Mouse (Mus musculus) stomach, embryonic 14.5 days (tissue): ENCODE data around the gene Khdc1b. TPM values are rescaled to one million over a fixed set of nuclear protein-coding genes. Genes with fewer than 3 reads are reported as not detected.

Experiments used
- ATAC-seq: fragments of 200-750 bp; cut with Nextera tagmentation; 2 replicates; pipeline ENCODE4 v1.8.0; 2017; ENCODE audit warnings: low read depth, moderate TSS enrichment; ENCODE audit not compliant: insufficient number of reproducible peaks, insufficient read depth, low FRiP score
- H3K27ac ChIP-seq: fragments of 300-500 bp; sonication (generic); 2 replicates; pipeline ENCODE4 v1.5.1; 2014; ENCODE audit warnings: mild to moderate bottlenecking, low read length, moderate library complexity, mixed read lengths
- H3K27me3 ChIP-seq: fragments of 300-500 bp; sonication (generic); 2 replicates; pipeline ENCODE4 v1.6.1; 2014; ENCODE audit warnings: low read length, control low read depth, mixed read lengths; ENCODE audit not compliant: control insufficient read depth, insufficient read depth
- H3K36me3 ChIP-seq: fragments of 300-500 bp; sonication (generic); 2 replicates; pipeline ENCODE4 v1.6.1; 2014; ENCODE audit warnings: mild to moderate bottlenecking, control low read depth, low read length, moderate library complexity, mixed read lengths; ENCODE audit not compliant: control insufficient read depth, insufficient read depth
- H3K4me1 ChIP-seq: fragments of 300-500 bp; sonication (generic); 2 replicates; pipeline ENCODE4 v1.6.1; 2014; ENCODE audit warnings: low read length, control low read depth, mixed read lengths; ENCODE audit not compliant: control insufficient read depth, insufficient read depth
- H3K4me2 ChIP-seq: fragments of 300-500 bp; sonication (generic); replicated peaks from 2 replicates; pipeline ENCODE4 v1.6.1; 2014; ENCODE audit warnings: low read depth, low read length, control low read depth
- H3K4me3 ChIP-seq: fragments of 300-500 bp; sonication (generic); 2 replicates; pipeline ENCODE4 v1.5.1; 2014; ENCODE audit warnings: low read depth, low read length, control low read depth
- H3K9ac ChIP-seq: fragments of 300-500 bp; sonication (generic); replicated peaks from 2 replicates; pipeline ENCODE4 v1.6.1; 2014; ENCODE audit warnings: low read depth, mild to moderate bottlenecking, control low read depth, low read length, moderate library complexity, mixed read lengths
- H3K9me3 ChIP-seq: fragments of 300-500 bp; sonication (generic); 2 replicates; pipeline ENCODE4 v1.6.1; 2016; ENCODE audit warnings: low read depth, low read length, control low read depth; ENCODE audit not compliant: control insufficient read depth
- WGBS: fragments of 180-500 bp; shearing (Covaris S2); extraction: QIAGEN DNeasy Blood & Tissue Kit; methylation state at CpG from one replicate; pipeline ENCODE4 v1.1.7; 2014; 5-methylcytosine and 5-hydroxymethylcytosine counted together
- polyA plus RNA-seq: library from polyadenylated mRNA; unstranded; fragments of >200 nt; fragmentation: Nextera tagmentation; extraction: Ambion mirVana; gene quantifications from 2 replicates; pipeline ENCODE4 v1.2.1, GENCODE M21; 2014

Khdc1b gene
- polyA plus RNA-seq, 1 experiment from 2014 or later, result 0.14 TPM

GRCm38 (mm10) chr1:21407266-21407665, 23.9 kb downstream of the Khdc1b start:
- Histone ChIP-seq H3K4me2 (no peak overlapping the region), H3K27me3 (no peaks in the 10 kb centered on the region), H3K4me3 (no peak overlapping the region), H3K9ac (no peak overlapping the region), H3K36me3 (no peaks in the 10 kb centered on the region), H3K4me1 (no peaks in the 10 kb centered on the region), H3K27ac (no peak overlapping the region), H3K9me3 (no peaks in the 10 kb centered on the region)
- WGBS, result 77% methylated on average over 2 of the region's 2 CpGs
- no peak for ATAC-seq

GRCm38 (mm10) chr1:21411331-21412196, 28.2 kb downstream of the Khdc1b start:
- no peak for ATAC-seq
- Histone ChIP-seq H3K27ac (no peak overlapping the region), H3K36me3 (no peaks in the 10 kb centered on the region), H3K4me3 (no peak overlapping the region), H3K27me3 (no peaks in the 10 kb centered on the region), H3K9me3 (no peaks in the 10 kb centered on the region), H3K4me1 (no peaks in the 10 kb centered on the region), H3K4me2 (no peak overlapping the region), H3K9ac (no peak overlapping the region)
- WGBS, result 56% methylated on average over 18 of the region's 18 CpGs

- no peaks in the 10 kb centered on the region for H3K36me3 ChIP-seq
- H3K9me3 ChIP-seq, result no peaks in the 10 kb centered on the region
- no peak overlapping the region for H3K4me3 ChIP-seq
- H3K9ac ChIP-seq, result no peak overlapping the region
- no peaks in the 10 kb centered on the region for H3K4me1 ChIP-seq
- no peak overlapping the region for H3K4me2 ChIP-seq
- no peaks in the 10 kb centered on the region for H3K27me3 ChIP-seq
- ATAC-seq, result no peak
- H3K27ac ChIP-seq, result no peak overlapping the region
- 81% methylated on average over 2 of the region's 2 CpGs for WGBS
Measured at GRCm38 (mm10) chr1:21412197-21412555, 28.8 kb downstream of the Khdc1b start.

- ATAC-seq, result no peak
- Histone ChIP-seq H3K27ac (no peak overlapping the region), H3K4me3 (no peak overlapping the region), H3K9me3 (no peaks in the 10 kb centered on the region), H3K4me1 (no peaks in the 10 kb centered on the region), H3K4me2 (no peak overlapping the region), H3K36me3 (no peaks in the 10 kb centered on the region), H3K27me3 (no peaks in the 10 kb centered on the region), H3K9ac (no peak overlapping the region)
Measured at GRCm38 (mm10) chr1:21419370-21419769, 36.0 kb downstream of the Khdc1b start.

GRCm38 (mm10) chr1:21425654-21426053, 42.3 kb downstream of the Khdc1b start:
- no peak overlapping the region for H3K4me2 ChIP-seq
- no peaks in the 10 kb centered on the region for H3K36me3 ChIP-seq
- H3K27me3 ChIP-seq, result no peaks in the 10 kb centered on the region
- H3K9ac ChIP-seq, result no peak overlapping the region
- 87% methylated on average over 2 of the region's 2 CpGs for WGBS
- no peaks in the 10 kb centered on the region for H3K4me1 ChIP-seq
- no peaks in the 10 kb centered on the region for H3K9me3 ChIP-seq
- ATAC-seq, result no peak
- H3K4me3 ChIP-seq, result no peak overlapping the region
- H3K27ac ChIP-seq, result no peak overlapping the region

- Histone ChIP-seq H3K4me2 (no peak overlapping the region), H3K9me3 (no peaks in the 10 kb centered on the region), H3K36me3 (no peaks in the 10 kb centered on the region), H3K27me3 (no peaks in the 10 kb centered on the region), H3K27ac (no peak overlapping the region), H3K4me1 (no peaks in the 10 kb centered on the region), H3K4me3 (no peak overlapping the region), H3K9ac (no peak overlapping the region)
- WGBS, result 81% methylated on average over 4 of the region's 4 CpGs
- no peak for ATAC-seq
Measured at GRCm38 (mm10) chr1:21428079-21428478, 44.7 kb downstream of the Khdc1b start.

- Histone ChIP-seq H3K4me1 (no peaks in the 10 kb centered on the region), H3K27me3 (no peaks in the 10 kb centered on the region), H3K36me3 (no peaks in the 10 kb centered on the region), H3K4me3 (no peak overlapping the region), H3K27ac (no peak overlapping the region), H3K9ac (no peak overlapping the region), H3K4me2 (no peak overlapping the region), H3K9me3 (no peaks in the 10 kb centered on the region)
- WGBS, result 92% methylated on average over 3 of the region's 3 CpGs
- ATAC-seq, result no peak
Measured at GRCm38 (mm10) chr1:21431666-21432065, 48.3 kb downstream of the Khdc1b start.

GRCm38 (mm10) chr1:21434853-21435252, 51.5 kb downstream of the Khdc1b start:
- no peaks in the 10 kb centered on the region for H3K4me1 ChIP-seq
- H3K4me2 ChIP-seq, result no peak overlapping the region
- H3K27me3 ChIP-seq, result no peaks in the 10 kb centered on the region
- H3K9me3 ChIP-seq, result no peaks in the 10 kb centered on the region
- H3K27ac ChIP-seq, result no peak overlapping the region
- H3K4me3 ChIP-seq, result no peak overlapping the region
- 61% methylated on average over 3 of the region's 3 CpGs for WGBS
- no peaks in the 10 kb centered on the region for H3K36me3 ChIP-seq
- no peak for ATAC-seq
- no peak overlapping the region for H3K9ac ChIP-seq
